Mouse (Mus musculus) cerebellum, adult 8-10 months (tissue): Measurements from ENCODE around the gene Smap1.

Experiments used
- DNase-seq: peaks from one replicate; pipeline ENCODE4 v3.0.0; 2022

Smap1 gene

DNA sequence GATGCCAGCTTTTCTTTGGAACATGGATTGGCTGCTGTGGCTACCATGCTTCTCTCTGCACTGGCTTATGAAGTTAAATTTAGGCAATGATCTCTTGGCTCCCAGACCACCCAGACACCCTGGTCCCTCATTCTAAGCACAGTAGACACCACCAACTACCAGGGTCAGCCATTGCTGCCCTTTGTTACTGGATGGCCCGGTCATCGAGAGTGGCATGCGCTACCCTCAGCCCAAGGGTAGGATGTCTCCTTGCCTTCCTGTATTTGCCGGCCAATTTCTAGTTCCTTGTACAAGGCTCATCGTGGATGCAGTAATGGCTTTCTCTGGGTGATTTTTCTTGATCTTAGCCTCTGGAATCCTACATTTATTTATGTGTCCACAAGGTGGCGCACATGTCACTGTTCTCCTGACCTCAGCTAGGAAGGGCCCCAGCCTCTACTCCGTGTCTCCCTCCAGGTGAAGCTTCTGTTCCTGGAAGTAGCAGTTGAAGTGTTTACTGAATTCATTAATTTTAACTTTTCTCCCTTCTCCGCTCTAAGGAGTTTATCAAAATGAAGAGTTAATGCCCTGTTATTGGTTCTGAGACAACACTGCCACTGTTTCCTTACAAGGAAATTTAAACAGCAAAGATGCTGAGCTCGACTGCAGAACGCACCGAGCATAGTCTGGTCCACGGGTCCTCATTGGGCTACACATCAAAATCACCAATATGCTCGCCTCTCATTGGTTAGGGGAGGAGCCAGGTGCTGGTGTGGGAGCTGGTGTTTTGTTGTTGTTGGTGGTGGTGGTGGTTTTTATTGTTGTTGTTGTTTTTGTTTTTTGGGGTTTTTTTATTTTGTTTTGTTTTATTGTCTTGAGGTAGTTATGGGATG, 95.0 kb downstream of the Smap1 start:
- peak; percentile 77 for DNase-seq

DNA sequence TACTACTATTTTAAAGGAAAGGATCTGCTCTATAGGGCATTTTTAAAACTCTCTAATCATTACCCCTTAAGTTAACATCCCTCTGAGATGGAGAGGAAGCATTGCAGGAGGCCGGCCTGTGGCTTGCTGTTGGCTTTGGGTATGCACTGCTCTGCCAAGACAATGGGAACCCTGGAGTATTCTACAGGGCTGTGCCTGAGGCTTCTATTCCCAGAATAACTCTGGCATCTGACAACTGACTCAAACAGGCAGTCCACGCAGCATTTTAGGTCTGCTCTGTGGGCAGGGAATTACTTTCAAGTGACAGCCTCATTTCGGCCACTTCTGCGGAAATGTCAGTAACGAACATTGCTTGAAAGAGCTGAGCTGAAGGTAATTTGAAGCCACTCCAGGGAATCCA, 100.5 kb downstream of the Smap1 start:
- peak; percentile 57 for DNase-seq

DNA sequence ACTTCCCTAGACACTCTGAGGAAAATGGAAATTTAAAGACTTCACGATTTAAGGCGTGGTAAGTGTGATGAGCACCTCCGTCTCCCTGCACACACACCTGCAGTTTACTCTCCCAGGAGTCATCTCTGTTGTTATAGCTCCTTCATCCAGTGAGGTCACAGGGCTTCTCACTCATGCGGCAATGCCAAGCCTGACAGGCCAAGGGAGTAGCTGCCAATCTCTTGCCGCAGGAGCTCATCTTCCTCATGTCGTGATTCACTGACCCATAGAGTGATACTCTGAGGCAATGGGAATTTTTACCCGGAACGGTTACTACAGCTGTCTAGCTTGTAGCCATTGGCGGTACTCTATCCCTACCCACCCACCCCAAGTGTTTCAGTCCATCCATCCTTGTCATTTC, 123.8 kb downstream of the Smap1 start:
- no peak for DNase-seq
